Mouse (Mus musculus) limb, embryonic 11.5 days (tissue): ENCODE results near the gene Tmem100. TPM values are rescaled to one million over a fixed set of nuclear protein-coding genes. Genes with fewer than 3 reads are reported as not detected.

Experiments used
- ATAC-seq: fragments of 200-750 bp; cut with Nextera tagmentation; 2 replicates; pipeline ENCODE4 v1.8.0; 2017; ENCODE audit warnings: low read depth; ENCODE audit not compliant: insufficient number of reproducible peaks, low FRiP score, low TSS enrichment
- DNase-seq: peaks from one replicate; pipeline ENCODE4 v3.0.0-alpha.2; 2015; ENCODE audit warnings: low spot score
- H3K27ac ChIP-seq: fragments of 300-500 bp; sonication (generic); replicated peaks from 2 replicates; pipeline ENCODE4 v1.5.1; 2014; ENCODE audit warnings: low read depth, mild to moderate bottlenecking, low read length
- H3K27me3 ChIP-seq: fragments of 300-500 bp; sonication (generic); 2 replicates; pipeline ENCODE4 v1.6.1; 2014; ENCODE audit warnings: mild to moderate bottlenecking, low read length, mixed read lengths; ENCODE audit not compliant: control insufficient read depth, insufficient read depth
- H3K36me3 ChIP-seq: fragments of 300-500 bp; sonication (generic); 2 replicates; pipeline ENCODE4 v1.6.1; 2014; ENCODE audit warnings: mild to moderate bottlenecking, low read length, moderate library complexity, mixed read lengths; ENCODE audit not compliant: control insufficient read depth, insufficient read depth
- H3K4me1 ChIP-seq: fragments of 300-500 bp; sonication (generic); 2 replicates; pipeline ENCODE4 v1.6.1; 2014; ENCODE audit warnings: low read length, mixed read lengths; ENCODE audit not compliant: control insufficient read depth, insufficient read depth
- H3K4me2 ChIP-seq: fragments of 300-500 bp; sonication (generic); 2 replicates; pipeline ENCODE4 v1.6.1; 2014; ENCODE audit warnings: low read depth, mild to moderate bottlenecking, moderate library complexity; ENCODE audit not compliant: severe bottlenecking
- H3K4me3 ChIP-seq: fragments of 300-500 bp; sonication (generic); 2 replicates; pipeline ENCODE4 v1.5.1; 2014; ENCODE audit warnings: low read depth, low read length
- H3K9ac ChIP-seq: fragments of 300-500 bp; sonication (generic); 2 replicates; pipeline ENCODE4 v1.6.1; 2014; ENCODE audit warnings: mild to moderate bottlenecking, low read length
- H3K9me3 ChIP-seq: fragments of 300-500 bp; sonication (generic); 2 replicates; pipeline ENCODE4 v1.6.1; 2016; ENCODE audit warnings: low read length; ENCODE audit not compliant: control insufficient read depth
- WGBS: fragments of 180-500 bp; shearing (Covaris S2); extraction: QIAGEN DNeasy Blood & Tissue Kit; methylation state at CpG from one replicate; pipeline ENCODE4 v1.1.7; 2014; 5-methylcytosine and 5-hydroxymethylcytosine counted together
- polyA plus RNA-seq: library from polyadenylated mRNA; unstranded; fragments of >200 nt; fragmentation: Nextera tagmentation; extraction: Ambion mirVana; gene quantifications from 2 replicates; pipeline ENCODE4 v1.2.1, GENCODE M21; 2014

Tmem100 gene
- polyA plus RNA-seq, 1 experiment from 2014 or later: 8.2 TPM

- DNase-seq (no peak), ATAC-seq (no peak)
- H3K4me2 ChIP-seq: no peak overlapping the region
- no peak overlapping the region for H3K4me3 ChIP-seq
- no peak overlapping the region for H3K9ac ChIP-seq
- no peaks in the 10 kb centered on the region for H3K36me3 ChIP-seq
- no peak overlapping the region for H3K27ac ChIP-seq
- no peaks in the 10 kb centered on the region for H3K27me3 ChIP-seq
- WGBS: 92% methylated on average over 4 of the region's 4 CpGs
- no peaks in the 10 kb centered on the region for H3K9me3 ChIP-seq
- no peaks in the 10 kb centered on the region for H3K4me1 ChIP-seq
Observed at GRCm38 (mm10) chr11:90003386-90003785, 26.8 kb upstream of the Tmem100 start.

DNA sequence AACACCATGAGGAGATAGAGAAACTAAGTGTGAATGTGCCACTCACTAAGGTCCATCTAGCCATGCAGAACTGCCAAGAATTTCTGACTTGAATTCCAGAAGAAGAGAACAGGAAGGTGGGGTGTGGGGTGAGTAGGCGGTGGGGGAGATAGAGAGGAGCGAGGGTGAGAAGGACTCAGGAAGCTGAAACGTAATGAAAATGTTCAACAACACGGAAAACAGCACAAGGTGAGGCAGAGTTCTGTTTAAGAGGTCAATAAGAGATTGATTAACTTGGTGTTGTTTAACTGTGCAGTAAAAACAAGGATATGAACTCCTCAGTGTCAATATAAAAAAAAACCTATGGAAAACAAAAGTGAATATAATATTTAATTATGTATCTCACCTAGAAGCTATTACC lies 24.0 kb upstream of the Tmem100 start:
- no peak for DNase-seq
- WGBS: 44% methylated on average over 4 of the region's 4 CpGs
- Histone ChIP-seq H3K27me3 (no peaks in the 10 kb centered on the region), H3K36me3 (no peaks in the 10 kb centered on the region), H3K9ac (no peak overlapping the region), H3K4me3 (no peak overlapping the region), H3K4me1 (no peaks in the 10 kb centered on the region), H3K9me3 (no peaks in the 10 kb centered on the region), H3K27ac (no peak overlapping the region), H3K4me2 (no peak overlapping the region)
- no peak for ATAC-seq

DNA sequence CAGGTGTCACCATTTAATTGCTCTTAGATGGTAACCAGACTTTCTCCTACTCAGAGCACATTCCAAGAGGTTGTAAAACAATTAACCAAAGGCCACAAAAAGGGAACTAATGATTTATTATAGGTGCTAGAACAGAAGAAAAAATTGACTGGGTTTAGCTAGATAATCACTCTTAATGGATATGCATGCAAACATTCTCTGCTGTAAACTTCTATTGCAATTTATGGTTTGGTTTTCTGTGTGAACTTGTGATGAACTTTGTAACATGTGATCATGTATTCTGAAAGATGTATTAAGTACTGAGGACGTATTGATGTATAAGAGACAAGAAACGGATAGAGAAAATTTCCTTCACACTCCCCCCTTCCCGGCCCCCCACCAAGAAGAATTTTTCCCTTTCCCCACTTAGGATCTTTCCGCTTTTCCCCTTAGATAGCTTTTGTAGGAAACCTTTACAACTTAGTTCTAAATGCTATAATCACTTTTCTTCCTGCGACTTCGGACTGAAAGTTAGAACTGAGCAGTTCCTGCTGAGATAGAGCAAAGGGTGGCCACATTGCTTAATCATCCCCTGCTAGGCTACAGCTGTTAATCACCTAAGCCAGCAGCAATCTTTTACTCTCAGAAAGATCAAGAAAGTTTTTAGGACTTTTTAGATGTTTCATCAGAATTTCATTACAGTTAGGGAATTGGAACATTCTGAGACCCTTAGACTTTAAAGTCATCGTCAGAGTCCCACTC lies 22.2 kb upstream of the Tmem100 start:
- DNase-seq (no peak), ATAC-seq (no peak)
- no peak overlapping the region for H3K4me3 ChIP-seq
- no peak overlapping the region for H3K27ac ChIP-seq
- H3K9ac ChIP-seq: no peak overlapping the region
- no peak overlapping the region for H3K4me2 ChIP-seq
- 6% methylated on average over 7 of the region's 7 CpGs for WGBS
- H3K4me1 ChIP-seq: no peaks in the 10 kb centered on the region
- no peaks in the 10 kb centered on the region for H3K9me3 ChIP-seq
- no peaks in the 10 kb centered on the region for H3K27me3 ChIP-seq
- no peaks in the 10 kb centered on the region for H3K36me3 ChIP-seq

DNA sequence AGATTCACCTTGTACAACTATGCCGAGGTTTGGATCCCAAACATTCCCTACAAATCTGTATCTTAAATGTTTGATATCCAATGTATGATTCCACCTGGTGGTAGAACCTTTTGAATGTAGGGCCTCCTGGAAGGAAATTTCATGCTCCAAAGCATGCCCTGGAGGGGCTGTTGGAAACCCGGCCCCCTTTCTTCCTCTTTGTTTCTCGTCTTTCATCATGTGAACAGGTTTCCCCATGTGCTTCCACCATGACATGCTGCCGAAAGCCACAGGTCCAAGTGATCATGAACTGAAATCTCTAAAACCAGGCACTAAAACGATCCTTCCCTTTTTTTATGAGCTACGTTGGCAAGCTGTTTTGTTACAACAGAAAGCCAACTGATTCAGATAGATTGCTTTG lies 16.5 kb upstream of the Tmem100 start:
- no peaks in the 10 kb centered on the region for H3K4me1 ChIP-seq
- H3K4me2 ChIP-seq: no peak overlapping the region
- ATAC-seq (no peak), DNase-seq (no peak)
- no peaks in the 10 kb centered on the region for H3K36me3 ChIP-seq
- no peaks in the 10 kb centered on the region for H3K27me3 ChIP-seq
- no peak overlapping the region for H3K27ac ChIP-seq
- H3K9me3 ChIP-seq: no peaks in the 10 kb centered on the region
- H3K9ac ChIP-seq: no peak overlapping the region
- H3K4me3 ChIP-seq: no peak overlapping the region
- 82% methylated on average over 6 of the region's 6 CpGs for WGBS

- no peak overlapping the region for H3K4me2 ChIP-seq
- no peaks in the 10 kb centered on the region for H3K9me3 ChIP-seq
- no peaks in the 10 kb centered on the region for H3K27me3 ChIP-seq
- 39% methylated on average over 7 of the region's 7 CpGs for WGBS
- no peak for DNase-seq
- no peak for ATAC-seq
- no peak overlapping the region for H3K4me3 ChIP-seq
- H3K36me3 ChIP-seq: no peaks in the 10 kb centered on the region
- no peaks in the 10 kb centered on the region for H3K4me1 ChIP-seq
- no peak overlapping the region for H3K27ac ChIP-seq
- H3K9ac ChIP-seq: no peak overlapping the region
Observed at GRCm38 (mm10) chr11:90015281-90015680, 14.9 kb upstream of the Tmem100 start.

DNA sequence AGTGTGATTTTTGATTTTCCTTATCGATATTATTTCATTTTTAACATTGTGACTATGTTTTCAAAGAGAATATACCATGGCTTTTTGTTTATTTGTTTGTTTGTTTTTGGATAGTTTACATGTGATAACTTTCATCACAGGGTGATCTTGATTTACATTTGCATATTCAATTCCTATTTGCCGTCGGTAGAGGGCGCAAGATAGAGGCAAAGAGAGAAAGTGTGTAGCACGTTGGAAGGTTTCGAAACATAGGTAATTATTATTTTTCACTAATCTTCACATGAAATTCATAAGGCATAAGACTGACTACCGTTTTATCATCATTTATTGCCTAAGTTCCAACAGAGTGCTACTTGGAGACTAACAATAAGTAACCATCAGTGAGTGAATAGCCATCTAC lies 11.0 kb upstream of the Tmem100 start:
- WGBS: 20% methylated on average over 7 of the region's 7 CpGs
- H3K27me3 ChIP-seq: no peaks in the 10 kb centered on the region

GRCm38 (mm10) chr11:90025891-90026801 lies 4.0 kb upstream of the Tmem100 start:
- WGBS: 47% methylated on average over 14 of the region's 14 CpGs
- DNase-seq (no peak), ATAC-seq (no peak)
- Histone ChIP-seq H3K36me3 (no peaks in the 10 kb centered on the region), H3K9ac (no peak overlapping the region), H3K4me2 (no peak overlapping the region), H3K9me3 (no peaks in the 10 kb centered on the region), H3K27ac (no peak overlapping the region), H3K4me3 (no peak overlapping the region), H3K4me1 (peaks cover 5% of the 10 kb centered on the region), H3K27me3 (no peaks in the 10 kb centered on the region)

More for the DNA sequence above, 11.0 kb upstream of the Tmem100 start:
- no peaks in the 10 kb centered on the region for H3K36me3 ChIP-seq
- no peaks in the 10 kb centered on the region for H3K4me1 ChIP-seq
- peak; percentile 40 for DNase-seq
- no peak overlapping the region for H3K4me2 ChIP-seq
- no peak overlapping the region for H3K4me3 ChIP-seq
- H3K27ac ChIP-seq: no peak overlapping the region
- no peak overlapping the region for H3K9ac ChIP-seq
- H3K9me3 ChIP-seq: no peaks in the 10 kb centered on the region
- ATAC-seq: no peak

DNA sequence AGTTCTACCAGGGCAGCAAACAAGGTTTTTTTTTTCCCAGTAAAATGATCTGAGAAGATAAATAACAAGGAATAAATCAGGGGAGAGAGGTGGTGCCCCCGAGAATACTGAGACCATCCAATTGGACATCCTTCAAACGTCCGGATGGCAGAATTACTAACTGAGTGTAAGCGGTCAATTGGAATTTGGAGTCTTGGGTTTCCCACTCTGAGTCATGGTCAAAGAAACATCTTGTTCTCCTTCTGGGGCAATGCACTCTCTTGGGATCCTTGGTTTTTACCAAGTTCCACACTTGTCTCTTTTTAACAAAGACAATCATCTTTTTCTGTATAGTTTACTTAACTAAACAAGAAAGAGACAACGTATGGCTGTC lies 3.4 kb upstream of the Tmem100 start:
- Histone ChIP-seq H3K9ac (no peak overlapping the region), H3K4me2 (no peak overlapping the region), H3K9me3 (no peaks in the 10 kb centered on the region), H3K27ac (no peak overlapping the region), H3K4me1 (peaks cover 6% of the 10 kb centered on the region), H3K4me3 (no peak overlapping the region), H3K27me3 (peaks cover 1% of the 10 kb centered on the region; the same call in 1 of the 2 replicates), H3K36me3 (no peaks in the 10 kb centered on the region)
- DNase-seq: no peak
- ATAC-seq: no peak
- 63% methylated on average over 5 of the region's 5 CpGs for WGBS
